Mouse (Mus musculus) MN1 (cell line): ENCODE data around the gene Kazald1.
"Not testable (repeated sequence)": the region's sequence is repeated elsewhere in the genome, so short reads cannot be mapped to it uniquely, and the experiment has no call there.

Experiments
- DNase-seq: peaks from one replicate; pipeline ENCODE4 v3.0.0-alpha.2; 2016; ENCODE audit warnings: low spot score

Gene Kazald1

DNA sequence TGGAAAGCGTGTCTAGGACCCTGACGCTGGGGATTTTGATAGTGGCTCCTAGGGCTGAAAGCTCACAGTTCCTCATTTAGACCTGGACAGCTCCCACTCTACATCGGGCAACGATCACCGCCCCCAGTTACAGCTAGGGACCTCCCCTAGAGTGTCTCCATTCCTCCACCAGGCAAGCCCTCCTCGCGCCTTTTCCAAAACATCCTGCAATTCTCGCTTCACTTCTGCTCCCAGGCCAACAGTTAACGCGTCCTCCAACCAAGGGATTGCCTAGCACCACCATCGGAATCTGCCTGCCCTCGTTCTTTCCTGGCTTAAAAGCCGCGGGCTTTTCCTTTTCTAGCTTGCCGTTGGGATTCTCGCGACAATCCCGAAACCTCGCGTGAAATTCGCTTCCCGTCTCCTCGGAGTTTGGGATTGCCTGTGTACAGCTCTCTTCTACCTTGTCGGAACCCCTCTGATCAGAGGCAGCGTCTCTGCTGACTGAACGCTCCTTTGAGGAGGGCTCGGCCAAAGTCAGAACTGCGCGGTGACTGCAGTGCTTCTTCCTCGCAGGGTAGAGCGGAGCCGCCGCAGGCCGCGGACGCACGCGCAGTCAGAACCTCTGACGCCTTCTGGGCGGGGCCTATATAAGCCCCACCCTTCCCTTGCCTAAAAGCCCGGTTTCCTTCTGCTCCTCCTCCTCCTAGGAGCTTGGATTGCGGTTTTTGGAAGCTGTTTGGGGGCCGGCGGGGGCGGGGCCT is at the start of gene Kazald1:
Gene Kazald1 (plus strand): TSS at position 662 of the 743 bp plus-strand sequence.
- DNase-seq = peak; percentile 92

DNA sequence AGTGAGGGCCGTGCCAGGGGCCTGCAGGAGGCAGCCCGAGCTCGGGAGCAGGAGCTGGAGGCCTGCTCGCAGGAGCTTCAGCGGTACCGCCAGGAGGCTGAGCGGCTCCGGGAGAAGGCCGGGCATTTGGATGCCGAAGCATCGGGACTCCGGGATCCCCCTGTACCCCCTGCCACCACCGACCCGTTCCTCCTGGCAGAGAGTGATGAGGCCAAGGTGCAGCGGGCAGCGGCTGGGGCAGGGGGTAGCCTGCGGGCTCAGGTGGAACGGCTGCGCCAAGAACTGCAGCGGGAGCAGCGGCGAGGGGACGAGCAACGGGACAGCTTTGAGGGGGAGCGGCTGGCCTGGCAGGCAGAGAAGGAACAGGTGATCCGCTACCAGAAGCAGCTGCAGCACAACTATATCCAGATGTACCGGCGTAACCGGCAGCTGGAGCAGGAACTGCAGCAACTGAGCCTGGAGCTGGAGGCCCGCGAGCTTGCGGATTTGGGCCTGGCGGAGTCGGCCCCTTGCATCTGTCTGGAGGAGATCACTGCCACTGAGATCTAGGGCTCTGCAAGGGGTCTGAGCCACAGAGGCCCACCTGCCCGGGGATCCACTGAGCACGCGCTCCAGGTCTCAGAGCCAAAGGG is 49.0 kb upstream of the Kazald1 start:
- DNase-seq = no peak

DNA sequence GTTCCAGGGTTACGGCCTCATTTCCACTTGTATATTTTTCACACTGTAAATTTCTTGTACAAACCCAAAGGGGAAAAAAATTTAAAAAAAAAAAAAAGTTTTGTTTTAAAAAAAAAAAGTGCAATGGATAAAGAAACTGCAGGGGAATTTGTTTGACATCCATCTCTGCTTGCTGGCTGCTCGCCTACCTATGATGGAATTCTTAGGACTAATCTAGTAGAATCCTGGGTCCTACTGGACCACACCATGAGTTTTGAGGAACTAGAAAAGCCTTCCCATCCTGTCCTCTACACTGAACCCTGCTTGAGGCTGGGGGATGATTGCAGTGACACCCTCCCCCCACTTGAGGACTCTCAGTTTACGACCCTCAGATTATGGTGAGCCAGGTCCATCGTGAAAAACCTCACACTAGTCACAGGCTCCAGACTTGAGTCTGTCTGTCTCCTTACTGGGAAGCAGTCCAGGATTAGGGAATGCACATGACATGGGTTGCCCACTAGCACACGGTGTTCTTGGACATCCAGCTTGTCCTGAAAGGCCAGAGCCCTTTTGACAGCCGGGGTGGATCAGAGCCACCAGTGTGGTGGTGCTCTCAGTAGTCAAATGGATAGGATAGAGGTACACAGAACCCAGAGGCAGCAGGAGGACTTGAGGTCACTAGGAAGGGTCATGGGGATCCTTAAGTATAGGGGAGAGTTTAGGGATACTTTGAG is 47.9 kb upstream of the Kazald1 start:
- no peak for DNase-seq

DNA sequence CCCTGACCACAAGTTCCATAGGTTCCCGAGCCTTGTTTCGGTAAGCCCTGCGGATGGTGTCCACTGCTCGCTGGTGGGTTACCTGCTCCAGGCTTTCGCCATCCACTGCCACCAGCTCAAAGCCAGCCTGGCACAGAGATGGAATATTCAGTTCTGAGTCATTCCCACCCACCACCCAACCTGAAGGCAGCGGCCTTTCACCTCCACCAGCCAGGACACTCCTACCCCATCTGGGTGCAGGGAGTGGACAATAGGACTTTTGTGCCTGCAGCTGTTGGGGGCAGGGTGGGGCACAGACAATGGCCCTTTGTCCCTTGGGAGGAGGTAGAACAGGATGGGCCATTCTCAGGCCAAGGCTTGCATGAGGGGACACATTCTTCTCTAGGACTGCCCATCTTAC is 47.2 kb upstream of the Kazald1 start:
- DNase-seq = no peak

DNA sequence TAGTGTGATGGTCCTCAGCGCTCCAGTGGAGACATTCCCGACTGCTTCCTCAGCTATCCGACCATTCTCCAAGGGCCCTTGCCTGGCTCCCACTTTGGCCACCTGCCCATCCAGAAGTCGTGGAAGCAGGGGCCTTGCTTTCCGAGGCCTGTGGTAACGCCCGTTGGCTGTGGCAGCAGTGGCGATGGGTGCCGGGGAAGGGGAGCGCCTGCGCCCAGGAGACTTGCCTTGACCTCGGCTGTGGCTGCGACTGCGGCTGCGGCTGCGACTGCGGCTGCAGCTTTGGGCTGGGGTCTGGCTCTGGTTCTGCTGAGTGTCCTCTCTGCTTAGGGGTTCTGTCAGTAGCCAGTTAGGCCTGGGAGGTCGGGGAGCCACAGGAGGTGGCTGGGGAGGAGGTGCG is 46.3 kb upstream of the Kazald1 start:
- DNase-seq = no peak

DNA sequence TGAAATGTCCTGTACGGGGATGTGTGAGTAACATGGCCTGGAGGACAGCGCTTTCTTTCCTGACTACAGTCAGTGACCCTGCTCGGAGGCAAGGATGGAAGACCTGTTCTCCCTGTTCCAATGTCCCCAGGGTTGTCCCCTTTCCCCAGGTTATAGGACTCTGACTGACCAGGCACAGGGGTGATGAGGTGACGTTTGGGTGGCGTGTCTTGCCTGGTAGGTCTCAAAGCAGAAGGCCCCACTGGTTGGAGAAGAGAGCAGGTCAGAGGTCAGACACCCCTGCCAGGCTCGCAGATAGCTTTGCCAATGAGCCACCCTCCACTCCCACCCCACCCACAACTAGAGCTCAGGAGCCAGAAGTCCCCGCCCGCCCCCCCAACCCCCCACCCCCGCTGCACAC is 45.5 kb upstream of the Kazald1 start:
- DNase-seq = no peak

DNA sequence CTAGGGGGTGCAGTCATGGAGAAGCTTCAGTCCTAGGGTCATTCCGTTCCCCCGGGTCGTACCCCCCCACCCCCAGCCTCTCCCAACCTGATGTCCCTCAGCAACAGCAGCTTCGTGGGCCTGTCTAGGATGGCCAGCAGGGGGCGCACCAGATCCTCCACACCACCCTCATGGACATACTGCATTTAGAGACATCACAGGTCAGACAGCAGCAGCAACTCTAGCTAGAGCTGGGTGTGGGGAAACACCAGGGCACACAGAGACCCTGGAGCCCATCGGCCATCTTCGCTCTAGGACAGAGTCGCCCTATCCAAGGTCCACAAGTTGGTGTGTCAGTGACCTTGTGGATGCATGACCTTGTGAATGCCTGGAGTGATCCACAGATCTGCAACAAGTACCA is 44.9 kb upstream of the Kazald1 start:
- no peak for DNase-seq

DNA sequence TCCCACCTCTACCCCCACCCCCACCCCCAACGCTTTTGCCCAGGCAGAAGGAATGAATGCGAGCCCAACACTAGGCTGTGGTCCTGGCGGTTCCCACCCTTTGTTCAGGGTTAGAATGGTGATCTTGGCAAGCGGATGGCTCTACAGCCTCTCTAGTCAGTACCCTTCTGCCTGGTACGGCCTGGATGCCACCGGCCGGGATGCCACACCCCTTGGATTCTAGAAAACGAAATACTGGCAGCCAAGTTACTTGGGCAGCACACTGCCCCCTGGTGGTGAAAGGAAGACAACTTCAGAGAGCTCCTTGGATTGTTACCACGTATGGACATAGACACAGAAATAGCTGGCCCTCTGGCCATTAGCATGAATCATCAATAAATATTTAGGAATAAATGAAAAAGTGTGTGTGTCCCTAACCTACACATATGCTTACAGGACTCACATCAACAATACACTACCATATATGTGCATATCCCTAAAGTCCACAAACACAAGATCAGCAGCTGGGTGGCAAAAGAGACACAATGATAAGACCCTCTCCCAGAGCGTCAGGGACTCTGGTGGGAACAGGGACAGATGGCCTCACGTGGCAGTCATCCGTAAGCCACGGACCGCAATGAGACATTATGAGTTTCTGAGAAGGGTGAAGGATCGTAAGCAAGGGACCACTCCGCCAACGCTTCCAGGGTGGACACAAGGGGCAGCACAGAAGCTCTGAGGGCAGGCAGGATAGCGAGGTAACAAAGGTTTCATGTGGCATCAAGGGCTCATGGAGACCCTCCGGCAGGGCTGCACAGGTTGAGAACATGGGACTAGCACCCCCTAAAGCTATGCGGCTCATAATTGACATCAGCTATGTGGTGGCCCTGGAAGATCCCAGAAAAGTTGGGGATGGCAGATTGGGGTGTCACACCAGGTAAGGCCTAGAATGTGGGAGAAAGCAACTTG is 44.0 kb upstream of the Kazald1 start:
- peak; percentile 86 for DNase-seq

DNA sequence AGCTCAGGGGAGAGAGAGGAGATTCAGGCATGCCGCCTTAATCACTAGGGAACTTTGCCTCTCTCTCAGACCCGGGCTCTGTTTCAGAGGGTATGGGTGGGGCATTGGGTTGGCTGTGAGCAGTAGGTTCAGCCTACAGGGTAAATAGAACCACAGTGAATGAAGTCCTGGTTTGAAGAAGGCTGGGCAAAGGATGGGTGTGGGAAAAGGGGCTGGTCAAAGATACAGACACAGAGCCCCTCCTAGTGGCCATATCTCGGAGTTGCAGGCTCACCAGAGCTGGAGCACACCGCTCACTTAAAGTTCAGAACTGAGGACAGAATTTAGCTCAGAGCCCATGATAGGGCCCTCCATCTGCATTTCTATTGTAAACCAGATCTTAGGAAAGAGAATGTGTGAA is 43.3 kb upstream of the Kazald1 start:
- DNase-seq = peak; percentile 79

DNA sequence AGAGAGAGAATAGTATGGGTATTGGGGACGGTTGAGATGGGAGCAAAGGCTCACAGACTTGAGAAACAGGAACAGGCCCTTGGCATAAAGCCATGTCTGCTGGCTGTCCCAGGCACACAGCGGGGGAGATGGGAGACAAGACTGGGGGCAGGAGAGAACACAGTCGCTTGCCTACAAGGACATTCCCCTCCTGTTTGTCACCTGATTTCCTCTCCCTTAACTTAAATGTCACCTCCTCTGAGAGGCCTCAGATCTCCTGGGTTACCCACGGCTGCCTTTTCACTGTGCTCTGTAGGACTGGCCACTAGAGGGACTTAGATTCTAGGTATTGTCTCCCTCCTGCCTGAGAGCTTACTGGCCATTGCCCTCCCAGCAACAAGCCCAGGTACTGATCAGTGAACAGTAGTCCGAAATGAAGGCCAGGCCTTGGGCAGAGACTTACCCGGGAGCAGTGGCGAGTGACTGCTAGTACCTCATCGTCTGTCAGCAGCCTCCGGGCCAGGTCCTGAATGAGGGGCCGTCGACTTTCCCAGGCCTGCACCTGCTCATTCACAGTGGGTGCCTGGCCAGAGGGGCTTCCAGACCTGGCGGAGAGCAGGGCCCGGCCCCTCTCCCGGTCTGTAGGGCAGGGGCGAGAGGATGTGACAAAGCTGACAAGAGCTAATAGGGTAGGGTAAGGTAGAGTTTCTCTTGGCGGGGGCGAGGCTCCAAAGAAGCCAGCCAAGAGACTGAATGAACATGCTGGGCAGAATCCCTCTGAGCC is 42.3 kb upstream of the Kazald1 start:
- peak; percentile 62 for DNase-seq

DNA sequence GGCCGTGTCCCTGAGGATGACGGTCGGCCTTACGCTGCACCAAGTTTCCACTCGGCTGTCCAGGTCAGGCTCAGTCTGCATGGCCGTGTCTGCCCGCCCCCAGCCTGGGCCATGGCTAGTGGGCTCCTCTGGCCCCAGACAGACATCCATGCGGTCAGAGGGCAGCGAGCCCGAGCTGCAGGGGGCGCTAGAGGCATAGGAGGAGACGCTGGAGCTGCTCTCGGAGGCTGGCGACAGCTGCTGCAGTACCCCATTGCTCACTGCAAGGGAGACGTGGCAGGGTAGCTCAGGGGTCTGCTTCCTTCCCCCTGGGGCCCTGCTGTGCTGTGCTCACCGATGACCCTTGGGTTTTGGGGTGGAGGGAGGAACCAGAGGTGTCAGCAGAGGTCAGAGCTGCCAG is 38.2 kb upstream of the Kazald1 start:
- no peak for DNase-seq

DNA sequence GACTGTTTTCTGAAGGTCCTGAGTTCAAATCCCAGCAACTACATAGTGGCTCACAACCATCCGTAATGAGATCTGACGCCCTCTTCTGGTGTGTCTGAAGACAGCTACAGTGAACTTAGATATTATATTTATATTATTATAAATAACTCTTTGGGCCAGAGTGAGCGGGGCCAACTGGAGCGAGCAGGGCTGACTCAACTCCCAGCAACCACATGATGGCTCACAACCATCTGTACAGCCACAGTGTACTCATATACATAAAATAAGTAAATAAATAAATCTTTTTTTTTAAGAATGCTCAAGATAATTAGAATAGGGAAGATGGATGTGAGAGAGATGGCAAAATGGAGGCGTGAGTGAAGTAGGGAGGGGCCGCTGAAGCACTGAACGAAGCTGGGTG is 36.8 kb upstream of the Kazald1 start:
- not testable (repeated sequence) for DNase-seq

DNA sequence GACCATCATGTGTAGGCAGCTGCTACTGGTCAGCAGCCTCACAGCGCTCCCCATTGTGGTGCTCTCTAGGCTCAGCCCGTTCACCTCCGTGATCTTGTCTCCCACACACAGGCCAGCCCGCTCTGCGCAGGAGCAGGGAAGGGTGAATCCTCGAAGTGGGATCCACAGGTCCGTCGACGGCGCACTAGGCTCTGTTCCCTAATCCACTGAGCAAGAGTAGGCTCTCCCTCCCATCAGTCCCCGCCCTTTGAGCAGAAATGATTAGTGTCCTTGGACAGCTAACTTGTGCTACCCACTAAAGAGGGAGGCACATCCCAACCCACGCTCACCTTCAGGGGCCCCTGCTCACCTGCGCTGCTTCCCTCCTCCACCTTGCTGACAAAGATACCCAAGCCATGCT is 34.8 kb upstream of the Kazald1 start:
- DNase-seq = no peak

DNA sequence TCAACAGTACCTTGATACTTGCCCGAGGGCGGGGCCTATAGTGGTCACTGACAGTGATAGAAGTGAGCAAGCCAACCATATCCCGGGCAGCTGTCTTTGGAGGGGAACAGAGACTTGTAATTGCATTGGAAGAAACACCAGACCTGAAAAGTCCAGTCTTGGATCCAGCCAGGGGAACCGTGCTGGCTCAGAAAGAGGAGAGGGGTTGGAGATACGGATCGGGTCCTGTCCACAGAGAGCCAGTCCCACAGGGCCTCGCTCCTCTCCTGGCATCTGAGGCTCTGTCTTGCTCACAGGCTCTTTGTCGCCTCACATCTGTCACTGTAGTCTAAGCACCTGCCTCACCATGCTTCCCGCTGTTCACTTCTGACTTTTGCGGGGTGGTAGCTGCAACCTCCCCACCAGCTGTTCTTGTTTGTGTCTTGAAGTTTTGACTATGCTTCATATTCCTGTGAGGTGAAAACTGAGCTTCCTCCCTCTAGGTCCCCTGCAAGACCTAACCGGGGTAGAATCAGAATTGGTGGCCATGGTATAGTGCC is 30.6 kb upstream of the Kazald1 start:
- DNase-seq = no peak

DNA sequence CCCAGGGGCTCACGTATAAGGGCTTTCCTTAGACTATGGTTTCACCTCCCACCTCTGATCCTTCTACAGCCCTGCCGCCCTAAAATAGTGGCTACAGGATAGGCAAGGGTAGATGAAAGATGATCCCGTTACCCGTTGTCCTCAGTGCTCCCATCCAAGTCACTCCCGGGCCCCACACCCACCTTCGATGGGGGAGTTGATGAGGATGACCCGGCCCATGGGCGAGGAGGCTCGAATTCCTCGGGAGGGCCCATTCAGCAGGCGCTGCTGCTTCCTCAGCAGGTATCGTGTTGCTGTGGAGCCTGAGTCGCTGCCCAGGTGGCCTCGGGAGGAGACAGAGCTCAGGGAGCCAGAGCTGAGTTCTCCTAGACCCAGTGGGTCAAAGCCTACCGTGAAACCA is 29.8 kb upstream of the Kazald1 start:
- no peak for DNase-seq

DNA sequence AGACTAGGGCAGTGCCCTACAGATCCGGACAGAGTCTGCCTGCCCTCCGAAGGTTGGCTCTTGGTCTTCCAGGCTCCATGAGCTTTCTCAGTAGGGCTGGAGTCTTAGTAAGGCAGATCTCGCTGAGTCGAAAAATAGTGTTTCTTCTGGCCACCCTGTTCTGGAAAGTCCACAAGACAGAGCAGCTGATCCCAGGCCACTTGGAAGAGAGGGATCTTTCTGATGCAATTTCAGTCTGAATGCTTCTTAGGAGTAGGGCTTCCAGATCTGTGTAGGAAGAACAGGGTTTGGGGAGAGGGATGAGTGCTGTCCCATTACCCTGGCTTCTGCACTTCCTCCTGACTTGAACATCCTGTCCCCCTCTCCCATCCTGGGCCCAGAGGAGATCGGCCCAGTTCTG is 29.4 kb upstream of the Kazald1 start, which contains the start of gene Pdzd7:
Gene Pdzd7 (minus strand): TSS at position 67 of the 400 bp plus-strand sequence.
- no peak for DNase-seq

DNA sequence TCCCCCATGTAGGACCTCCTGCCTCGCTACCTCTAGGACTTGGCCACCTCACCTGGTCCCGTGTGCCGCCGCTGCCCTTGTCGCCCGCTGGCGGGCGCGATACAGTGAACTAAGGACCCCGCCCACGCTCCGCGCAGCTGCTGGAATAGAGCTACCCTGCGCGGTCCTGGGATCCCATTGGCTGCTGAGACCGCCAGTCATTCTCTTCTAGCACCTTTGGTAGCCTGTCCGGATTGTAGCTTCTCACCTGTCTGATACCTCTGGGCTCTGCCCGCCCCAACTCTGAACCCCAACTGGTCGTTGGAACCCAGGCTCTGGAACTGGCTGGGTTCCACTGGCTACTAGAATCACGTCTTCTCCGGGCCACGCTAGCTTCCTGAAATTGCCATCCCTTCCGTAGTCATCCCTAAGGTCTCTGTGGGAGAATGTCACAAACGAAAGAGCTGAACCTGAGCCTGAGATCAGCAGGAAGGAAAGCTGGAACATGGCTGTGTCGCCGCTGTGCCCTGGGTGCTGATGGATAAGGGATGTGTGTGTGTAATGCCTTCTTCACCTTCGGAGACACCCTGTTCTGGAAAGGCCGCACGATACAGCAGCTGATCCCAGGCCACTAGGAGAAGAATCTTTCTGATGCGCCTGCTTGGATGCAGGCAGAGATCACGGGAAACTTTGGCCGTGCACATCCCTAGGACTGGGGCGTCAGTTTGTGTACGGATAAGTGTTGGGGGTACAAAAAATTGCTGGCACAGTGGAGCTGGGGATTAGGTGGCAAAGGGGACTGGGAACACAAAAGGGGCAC is 28.3 kb upstream of the Kazald1 start:
- DNase-seq = peak; percentile 90

DNA sequence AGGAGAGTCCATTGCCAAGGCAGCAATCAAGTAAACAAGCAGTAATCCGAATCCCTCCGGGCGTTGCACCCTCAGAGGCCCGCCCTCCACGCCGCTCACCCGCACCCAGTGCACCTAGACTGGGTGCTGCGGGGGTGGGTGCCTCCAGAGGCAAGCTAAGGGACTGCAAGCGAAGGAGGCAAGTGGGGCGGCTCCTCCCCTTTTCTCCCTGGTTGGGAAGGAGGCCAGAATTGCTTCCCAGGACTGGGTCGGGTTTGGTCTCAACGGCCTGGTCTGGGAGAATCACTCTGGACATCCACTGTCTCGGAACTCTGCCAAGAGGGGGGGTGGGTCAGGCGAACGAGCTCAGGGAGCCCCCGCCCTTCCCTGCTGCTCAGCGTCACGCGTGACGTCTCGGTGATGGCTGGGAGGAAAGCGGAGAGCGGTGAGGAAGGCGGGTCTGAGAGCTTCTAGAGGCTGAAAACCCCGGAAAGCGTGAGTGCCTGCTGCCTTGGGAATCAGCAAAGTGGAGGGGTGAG is 27.6 kb upstream of the Kazald1 start, which contains the start of gene Sfxn3:
Gene Sfxn3 (plus strand): TSS at position 87 of the 518 bp plus-strand sequence.
- DNase-seq = peak; percentile 92

DNA sequence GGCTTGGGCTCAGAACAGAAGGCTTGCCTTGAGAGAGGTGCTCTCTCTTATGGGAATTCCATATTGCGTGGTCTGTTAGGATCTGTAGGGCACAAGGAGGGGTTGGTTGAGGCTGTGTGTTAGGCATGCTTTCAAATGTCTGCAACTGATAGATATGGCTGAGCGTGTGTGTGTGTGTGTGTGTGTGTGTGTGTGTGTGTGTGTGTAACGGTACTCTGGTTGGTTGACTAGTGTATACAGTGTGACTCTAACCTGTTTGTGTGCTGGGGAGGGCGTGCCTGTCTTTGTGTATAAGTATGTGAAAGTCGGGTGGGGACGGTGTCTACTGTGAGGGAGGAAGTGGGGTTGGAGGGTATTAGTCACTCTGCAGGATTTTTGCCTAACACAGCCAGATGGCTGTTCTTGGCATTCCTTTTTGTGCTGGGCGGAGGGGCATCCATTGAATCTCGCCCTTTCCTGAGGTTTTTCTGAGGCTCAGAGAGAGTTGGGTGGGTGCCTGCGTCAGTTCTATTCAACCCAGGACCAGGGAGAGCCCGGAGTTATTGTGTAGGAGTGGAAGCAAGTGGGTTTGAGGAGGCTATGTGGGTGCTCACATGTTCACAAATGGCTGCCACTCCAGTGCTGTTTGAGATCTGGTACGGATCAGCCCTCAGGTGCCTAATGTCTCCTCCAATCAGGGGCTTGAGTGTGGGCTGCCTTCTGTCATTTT is 27.0 kb upstream of the Kazald1 start:
- DNase-seq = peak; percentile 53
